Mouse (Mus musculus) WW6 (cell line): ENCODE data around the gene Mphosph6.

ENCODE experiments used
- DNase-seq: peaks from one replicate; pipeline ENCODE4 v3.0.0-alpha.2; 2013; ENCODE audit warnings: low read depth, low spot score

Gene Mphosph6

GRCm38 (mm10) chr8:117771115-117771836 is 30.5 kb downstream of the Mphosph6 start:
- DNase-seq: no peak

DNA sequence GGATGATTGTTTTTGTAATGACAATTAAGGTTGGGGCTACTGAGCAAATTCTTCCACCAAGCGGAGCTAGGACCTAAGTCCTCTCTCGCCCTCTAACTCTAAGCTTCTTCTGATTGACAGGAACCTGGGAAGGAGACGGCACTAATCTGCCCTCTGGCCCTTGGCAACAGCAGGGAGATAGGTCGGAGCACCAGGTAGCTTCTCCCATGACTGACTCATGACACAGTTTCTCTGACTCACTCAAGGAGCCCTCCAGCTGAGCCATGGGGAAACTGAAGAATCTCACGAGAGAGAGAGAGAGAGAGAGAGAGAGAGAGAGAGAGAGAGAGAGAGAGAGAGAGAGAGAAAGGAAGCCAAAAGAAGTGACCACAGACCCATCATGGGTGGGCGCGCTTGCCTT is 32.8 kb downstream of the Mphosph6 start:
- no peak for DNase-seq

DNA sequence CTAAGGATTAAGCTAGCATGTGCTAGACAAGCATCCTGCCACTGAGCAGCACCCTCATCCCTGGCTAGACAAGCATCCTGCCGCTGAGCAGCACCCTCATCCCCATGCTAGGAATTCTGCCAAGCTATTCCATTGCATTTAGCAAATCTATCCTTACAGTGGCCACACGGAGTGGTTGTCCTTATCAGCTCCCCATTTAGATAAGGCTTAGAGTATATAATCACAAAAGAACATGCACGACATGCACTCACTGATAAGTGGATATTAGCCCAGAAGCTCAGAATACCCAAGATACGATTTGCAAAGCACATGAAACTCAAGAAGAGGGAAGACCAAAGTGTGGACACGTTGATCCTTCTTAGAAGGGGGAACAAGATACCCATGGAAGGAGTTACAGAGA is 35.8 kb downstream of the Mphosph6 start:
- DNase-seq: no peak

DNA sequence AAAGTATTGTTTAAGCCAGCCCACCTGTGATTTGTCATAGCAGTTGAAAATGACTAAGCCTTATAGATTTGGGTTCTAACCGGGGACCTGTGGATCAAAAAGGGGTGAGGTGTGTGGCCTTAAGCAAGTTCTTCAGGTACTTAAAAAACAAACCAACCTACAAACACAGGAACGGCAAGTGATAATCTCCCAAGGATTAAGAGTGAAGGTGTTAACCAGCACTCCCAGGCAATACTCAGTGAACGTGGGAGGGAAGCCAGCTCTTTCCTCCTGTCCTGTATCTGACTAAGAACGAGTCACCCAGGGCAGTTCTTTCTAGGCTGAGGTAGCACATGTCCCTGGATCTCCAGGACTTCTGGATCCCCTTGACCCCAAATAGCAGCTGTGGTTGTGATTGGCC is 37.1 kb downstream of the Mphosph6 start:
- no peak for DNase-seq

GRCm38 (mm10) chr8:117762776-117763175 is 39.0 kb downstream of the Mphosph6 start:
- DNase-seq: no peak

- no peak for DNase-seq
Measured at GRCm38 (mm10) chr8:117757900-117758299, 43.8 kb downstream of the Mphosph6 start.

GRCm38 (mm10) chr8:117749436-117749835 is 52.3 kb downstream of the Mphosph6 start:
- DNase-seq: no peak

DNA sequence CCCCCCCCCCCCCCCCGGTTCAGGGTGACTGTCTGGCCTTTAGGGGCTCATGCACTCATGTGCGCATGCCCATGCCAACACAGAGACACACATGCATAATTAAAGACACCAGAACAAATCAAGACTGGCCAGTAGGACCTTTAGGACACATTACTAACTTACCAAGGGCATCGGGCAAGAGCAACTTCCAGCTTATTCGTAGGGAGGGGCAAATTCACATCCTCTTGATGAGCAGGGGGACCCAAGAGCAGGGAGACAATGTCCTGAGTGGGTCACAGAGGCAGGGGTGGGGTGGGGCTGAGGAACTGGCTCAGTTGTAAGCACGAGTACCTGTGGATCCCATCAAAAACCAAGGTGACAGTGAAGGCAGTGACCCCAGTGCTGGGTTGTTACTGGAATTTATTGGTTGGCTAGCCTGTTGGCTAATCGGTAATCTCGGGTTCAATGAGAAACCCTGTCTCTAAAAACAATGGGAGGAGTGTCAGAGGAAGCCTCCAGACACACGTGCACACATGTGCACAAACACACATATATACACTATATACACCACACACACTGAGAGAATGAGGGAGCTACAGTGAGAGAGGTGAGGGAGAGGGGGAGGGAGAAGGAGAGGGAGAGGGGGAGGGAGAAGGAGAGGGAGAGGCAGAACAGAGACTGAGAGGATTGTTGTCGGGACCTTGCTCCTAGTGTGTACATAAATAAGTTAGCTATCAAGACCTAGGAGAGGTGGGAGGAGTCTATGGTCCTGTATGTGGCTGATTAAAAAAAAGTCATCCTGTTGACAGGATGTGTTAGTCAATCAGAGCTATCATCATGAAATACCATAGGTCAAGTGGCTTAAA is 53.6 kb downstream of the Mphosph6 start:
- no peak for DNase-seq

GRCm38 (mm10) chr8:117747428-117747827 is 54.3 kb downstream of the Mphosph6 start:
- DNase-seq: peak; percentile 70

DNA sequence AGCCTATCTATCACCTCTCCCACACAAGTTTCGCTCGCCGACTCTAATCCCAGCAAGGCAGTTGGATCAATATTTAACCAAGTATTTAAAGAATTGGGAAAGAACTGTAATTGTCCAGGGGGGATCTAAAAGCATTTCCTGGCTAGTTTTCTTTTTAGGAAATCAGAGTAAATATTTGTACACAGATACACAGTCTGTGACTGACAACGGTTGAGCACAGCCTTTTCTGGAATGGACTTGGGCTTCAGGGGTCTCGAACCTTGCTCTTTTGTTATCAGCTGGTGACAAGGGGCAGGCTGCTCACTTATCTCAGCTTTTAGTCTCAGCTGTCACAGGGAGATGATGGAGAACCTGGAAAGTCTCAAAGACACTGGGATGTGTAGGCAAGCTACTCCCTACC is 55.1 kb downstream of the Mphosph6 start:
- DNase-seq: no peak

GRCm38 (mm10) chr8:117742431-117743012 is 59.2 kb downstream of the Mphosph6 start:
- DNase-seq: no peak
